Mouse (Mus musculus): Measurements from ENCODE around the gene Pnpla1. TPM values are rescaled to one million over a fixed set of nuclear protein-coding genes. Genes with fewer than 3 reads are reported as not detected.

Gene Pnpla1
- polyA plus RNA-seq, 1 experiment, result not detected

DNA sequence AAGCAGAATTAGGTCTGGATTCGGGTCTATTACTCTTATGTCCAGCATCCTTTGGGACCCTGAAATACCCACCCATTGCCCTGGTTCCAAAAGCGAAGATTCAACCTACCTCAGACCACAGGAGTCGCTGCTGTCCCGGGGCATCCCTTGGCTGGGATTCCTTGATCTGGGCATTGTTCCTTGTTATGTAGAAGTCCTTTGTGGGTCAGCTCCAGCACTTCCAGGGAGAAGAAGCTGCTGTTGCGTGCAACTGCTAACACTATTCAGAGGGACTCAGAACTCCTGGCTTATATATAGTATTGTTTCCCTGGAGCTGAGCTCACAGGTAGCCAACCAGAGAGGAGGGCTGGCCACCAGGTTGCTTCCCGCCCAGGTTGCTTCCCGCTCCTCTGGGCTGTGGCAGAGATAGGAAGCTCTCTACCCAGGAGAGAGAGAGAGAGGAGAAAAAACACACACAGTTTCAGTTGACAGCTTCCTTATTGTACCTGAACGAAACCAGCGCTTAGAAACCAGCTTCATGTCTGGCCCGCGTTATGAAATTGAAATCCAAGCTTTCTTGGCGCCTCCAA is 56.9 kb downstream of the Pnpla1 start, which contains the start of gene 4930539E08Rik:
TSS of gene 4930539E08Rik (minus strand) at position 265 of the 569 bp plus-strand sequence.
- Histone ChIP-seq H3K4me1 (ENCODE audit: control insufficient read depth, insufficient read depth, insufficient read length) (no peaks in the 10 kb centered on the region), H3K36me3 (ENCODE audit: control insufficient read depth, insufficient read depth, low read length) (no peaks in the 10 kb centered on the region), H3K4me3 (ENCODE audit: extremely low read depth, insufficient read depth, insufficient read length) (no peak within 1 kb of the TSS), H3K27ac (ENCODE audit: insufficient read depth, low read length) (no peak within 1 kb of the TSS), H3K27me3 (ENCODE audit: control insufficient read depth, insufficient read depth, low read length) (no peaks in the 10 kb centered on the region)
- WGBS, result 90% methylated on average over 12 of the region's 12 CpGs
- TF ChIP-seq POLR2A (IDR thresholded peaks at IDR 0.05; ENCODE audit: low read depth, low read length), result no peak
- TF ChIP-seq CTCF (IDR thresholded peaks at IDR 0.05; ENCODE audit: extremely low read depth, insufficient read depth, insufficient read length, insufficient replicate concordance), result no peak
- no peak for DNase-seq (ENCODE audit: low read depth in 1 of 2, low spot score in 2 of 2)

DNA sequence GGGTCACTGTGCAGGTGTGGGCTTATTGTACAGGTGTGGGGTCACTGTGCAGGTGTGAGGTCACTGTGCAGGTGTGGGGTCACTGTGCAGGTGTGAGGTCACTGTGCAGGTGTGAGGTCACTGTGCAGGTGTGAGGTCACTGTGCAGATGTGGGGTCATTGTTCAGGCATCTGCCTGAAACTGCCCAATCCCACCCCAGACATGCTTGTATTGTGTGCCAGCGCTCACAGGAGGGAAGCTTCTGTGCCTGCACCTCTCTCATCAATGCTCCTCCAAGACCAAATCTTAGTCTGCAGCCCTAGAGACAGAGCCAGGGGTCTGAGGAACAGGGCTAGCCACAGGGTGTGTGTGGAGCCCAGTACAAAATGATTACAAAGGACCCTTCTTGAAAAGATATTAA is 58.3 kb downstream of the Pnpla1 start:
- Histone ChIP-seq H3K27me3 (ENCODE audit: control insufficient read depth, insufficient read depth, low read length) (no peaks in the 10 kb centered on the region), H3K4me3 (ENCODE audit: extremely low read depth, insufficient read depth, insufficient read length) (no peak overlapping the region), H3K36me3 (ENCODE audit: control insufficient read depth, insufficient read depth, low read length) (no peaks in the 10 kb centered on the region), H3K4me1 (ENCODE audit: control insufficient read depth, insufficient read depth, insufficient read length) (no peaks in the 10 kb centered on the region), H3K27ac (ENCODE audit: insufficient read depth, low read length) (no peak overlapping the region)
- no peak for TF ChIP-seq POLR2A (IDR thresholded peaks at IDR 0.05; ENCODE audit: low read depth, low read length)
- TF ChIP-seq CTCF (IDR thresholded peaks at IDR 0.05; ENCODE audit: extremely low read depth, insufficient read depth, insufficient read length, insufficient replicate concordance), result no peak
- no peak for DNase-seq (ENCODE audit: low read depth in 1 of 2, low spot score in 2 of 2)
- WGBS, result 100% methylated on average over 1 of the region's 1 CpGs

DNA sequence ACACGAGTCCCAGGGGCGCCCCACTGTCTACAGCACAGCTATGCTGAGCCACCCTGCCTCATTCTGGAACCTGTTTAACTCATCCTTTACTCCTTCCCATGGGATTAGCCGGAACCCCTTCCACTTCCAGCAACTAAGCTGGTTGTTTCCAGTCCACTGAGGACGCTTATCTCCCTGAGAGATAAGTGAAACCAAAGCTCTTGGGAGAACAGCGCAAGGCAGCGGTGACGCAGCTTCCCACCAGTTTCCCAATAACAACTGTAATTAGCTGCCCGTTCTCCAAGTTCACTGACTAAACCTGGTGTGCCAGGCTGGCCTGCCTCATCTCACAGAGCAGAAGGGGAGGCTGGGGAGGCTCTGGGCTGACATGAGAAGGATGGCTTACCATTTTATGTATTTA is 62.9 kb downstream of the Pnpla1 start:
- Histone ChIP-seq H3K27ac (ENCODE audit: insufficient read depth, low read length) (no peak overlapping the region), H3K4me1 (ENCODE audit: control insufficient read depth, insufficient read depth, insufficient read length) (no peaks in the 10 kb centered on the region), H3K27me3 (ENCODE audit: control insufficient read depth, insufficient read depth, low read length) (no peaks in the 10 kb centered on the region), H3K4me3 (ENCODE audit: extremely low read depth, insufficient read depth, insufficient read length) (no peak overlapping the region), H3K36me3 (ENCODE audit: control insufficient read depth, insufficient read depth, low read length) (no peaks in the 10 kb centered on the region)
- 83% methylated on average over 8 of the region's 8 CpGs for WGBS
- no peak for TF ChIP-seq CTCF (IDR thresholded peaks at IDR 0.05; ENCODE audit: extremely low read depth, insufficient read depth, insufficient read length, insufficient replicate concordance)
- TF ChIP-seq POLR2A (IDR thresholded peaks at IDR 0.05; ENCODE audit: low read depth, low read length), result no peak
- no peak for DNase-seq (ENCODE audit: low read depth in 1 of 2, low spot score in 2 of 2)

DNA sequence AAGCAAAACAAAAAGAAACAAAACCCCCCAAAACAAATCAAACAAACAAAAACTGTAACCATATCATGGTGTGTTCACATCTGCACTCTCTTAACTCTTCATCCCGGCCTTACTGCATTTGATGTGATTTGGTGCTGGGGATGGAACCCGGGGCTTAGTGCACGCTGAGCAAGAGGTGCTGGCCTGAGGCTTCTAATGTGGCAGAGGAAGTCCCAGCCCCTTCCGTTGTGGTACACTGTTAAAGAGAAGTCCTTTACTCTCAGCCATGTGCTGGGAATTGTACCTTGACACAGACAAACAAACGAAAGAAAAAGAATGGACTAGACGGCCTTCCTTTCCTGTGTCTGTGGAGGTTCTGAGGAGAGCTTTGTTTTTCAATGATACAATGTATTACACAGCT is 63.9 kb downstream of the Pnpla1 start:
- 9% methylated on average over 6 of the region's 6 CpGs for WGBS
- no peaks in the 10 kb centered on the region for H3K27me3 ChIP-seq (ENCODE audit: control insufficient read depth, insufficient read depth, low read length)
- no peak for DNase-seq (ENCODE audit: low read depth in 1 of 2, low spot score in 2 of 2)
- no peak overlapping the region for H3K27ac ChIP-seq (ENCODE audit: insufficient read depth, low read length)
- no peaks in the 10 kb centered on the region for H3K4me1 ChIP-seq (ENCODE audit: control insufficient read depth, insufficient read depth, insufficient read length)
- TF ChIP-seq CTCF (IDR thresholded peaks at IDR 0.05; ENCODE audit: extremely low read depth, insufficient read depth, insufficient read length, insufficient replicate concordance) (no peak), POLR2A (IDR thresholded peaks at IDR 0.05; ENCODE audit: low read depth, low read length) (no peak)
- no peak overlapping the region for H3K4me3 ChIP-seq (ENCODE audit: extremely low read depth, insufficient read depth, insufficient read length)
- H3K36me3 ChIP-seq (ENCODE audit: control insufficient read depth, insufficient read depth, low read length), result no peaks in the 10 kb centered on the region

DNA sequence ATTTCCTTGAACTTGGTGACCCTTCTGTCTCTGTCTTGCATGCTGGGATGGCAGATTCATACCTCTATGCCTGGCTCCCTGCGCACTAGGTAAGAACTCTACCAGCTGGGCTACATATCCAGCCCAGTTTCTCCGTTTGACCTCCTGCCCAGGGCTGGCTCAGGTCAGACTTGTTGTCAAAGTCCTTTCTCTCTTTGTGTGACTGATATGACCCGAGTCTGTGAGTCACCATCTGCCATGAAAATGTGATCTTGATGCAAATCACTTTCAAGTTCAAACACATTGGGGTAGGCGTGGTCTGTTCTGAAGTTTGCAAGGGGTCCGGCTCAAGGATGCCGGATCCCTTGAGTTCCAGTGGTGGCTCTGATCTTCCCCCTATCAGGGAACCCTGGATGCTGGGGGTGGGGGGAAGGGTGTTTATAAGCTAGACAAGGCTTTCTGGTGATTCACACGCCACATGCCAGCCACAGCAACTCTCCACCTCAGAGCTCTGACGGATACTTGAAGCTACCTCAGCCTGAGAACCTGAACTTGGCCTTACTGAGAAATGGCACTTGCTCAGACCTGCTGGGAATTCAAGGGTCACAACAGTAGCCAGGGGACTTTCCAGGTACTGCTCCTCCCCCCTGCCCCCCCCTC is 66.9 kb downstream of the Pnpla1 start:
- DNase-seq (ENCODE audit: low read depth in 1 of 2, low spot score in 2 of 2), result no peak
- no peaks in the 10 kb centered on the region for H3K4me1 ChIP-seq (ENCODE audit: control insufficient read depth, insufficient read depth, insufficient read length)
- H3K27ac ChIP-seq (ENCODE audit: insufficient read depth, low read length), result no peak overlapping the region
- 82% methylated on average over 8 of the region's 8 CpGs for WGBS
- no peaks in the 10 kb centered on the region for H3K36me3 ChIP-seq (ENCODE audit: control insufficient read depth, insufficient read depth, low read length)
- no peaks in the 10 kb centered on the region for H3K27me3 ChIP-seq (ENCODE audit: control insufficient read depth, insufficient read depth, low read length)
- TF ChIP-seq POLR2A (IDR thresholded peaks at IDR 0.05; ENCODE audit: low read depth, low read length), result no peak
- TF ChIP-seq CTCF (IDR thresholded peaks at IDR 0.05; ENCODE audit: extremely low read depth, insufficient read depth, insufficient read length, insufficient replicate concordance), result no peak
- no peak overlapping the region for H3K4me3 ChIP-seq (ENCODE audit: extremely low read depth, insufficient read depth, insufficient read length)

DNA sequence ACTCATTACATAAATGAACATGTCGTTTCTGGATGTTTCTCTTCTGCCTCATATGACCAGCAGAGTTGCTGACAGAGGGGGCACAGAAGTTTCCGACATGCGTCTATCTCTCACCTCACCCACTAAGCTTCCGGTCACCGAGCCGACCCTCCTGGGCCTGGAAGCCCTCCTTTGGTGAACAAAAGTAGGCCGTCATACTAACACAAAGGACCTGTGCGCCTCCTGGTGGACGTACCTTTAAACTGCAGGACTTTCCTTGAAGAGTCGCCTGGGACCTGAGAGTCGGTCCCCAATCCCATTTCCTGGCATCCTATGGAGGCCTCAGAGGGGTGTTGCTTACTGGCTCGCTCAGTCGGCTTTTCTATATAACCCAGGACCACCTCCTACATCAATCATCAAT is 68.2 kb downstream of the Pnpla1 start:
- no peak overlapping the region for H3K27ac ChIP-seq (ENCODE audit: insufficient read depth, low read length)
- peak; percentile 38 to 69 for DNase-seq (ENCODE audit: low read depth in 1 of 2, low spot score in 2 of 2)
- H3K4me1 ChIP-seq (ENCODE audit: control insufficient read depth, insufficient read depth, insufficient read length), result no peaks in the 10 kb centered on the region
- H3K36me3 ChIP-seq (ENCODE audit: control insufficient read depth, insufficient read depth, low read length), result no peaks in the 10 kb centered on the region
- TF ChIP-seq POLR2A (IDR thresholded peaks at IDR 0.05; ENCODE audit: low read depth, low read length) (no peak), CTCF (IDR thresholded peaks at IDR 0.05; ENCODE audit: extremely low read depth, insufficient read depth, insufficient read length, insufficient replicate concordance) (peak; percentile 81; the same call in 1 of the 2 replicates)
- 9% methylated on average over 13 of the region's 13 CpGs for WGBS
- no peaks in the 10 kb centered on the region for H3K27me3 ChIP-seq (ENCODE audit: control insufficient read depth, insufficient read depth, low read length)
- no peak overlapping the region for H3K4me3 ChIP-seq (ENCODE audit: extremely low read depth, insufficient read depth, insufficient read length)
